Mouse (Mus musculus) lung, embryonic 14.5 days (tissue): ENCODE data around the gene Orai2. TPM values are rescaled to one million over a fixed set of nuclear protein-coding genes. Genes with fewer than 3 reads are reported as not detected.
"Not testable (repeated sequence)": the region's sequence is repeated elsewhere in the genome, so short reads cannot be mapped to it uniquely, and the experiment has no call there.

Experiments
- ATAC-seq: fragments of 200-750 bp; cut with Nextera tagmentation; 2 replicates; pipeline ENCODE4 v1.8.0; 2017; ENCODE audit warnings: mild to moderate bottlenecking, moderate TSS enrichment, moderate library complexity; ENCODE audit not compliant: insufficient read depth
- DNase-seq: peaks from one replicate; pipeline ENCODE4 v3.0.0-alpha.2; 2015
- H3K27ac ChIP-seq: fragments of 300-500 bp; sonication (generic); 2 replicates; pipeline ENCODE4 v1.5.1; 2014; ENCODE audit warnings: low read depth, mild to moderate bottlenecking, moderate library complexity
- H3K27me3 ChIP-seq: fragments of 300-500 bp; sonication (generic); 2 replicates; pipeline ENCODE4 v1.6.1; 2014; ENCODE audit warnings: low read length, control low read depth; ENCODE audit not compliant: insufficient read depth
- H3K36me3 ChIP-seq: fragments of 300-500 bp; sonication (generic); 2 replicates; pipeline ENCODE4 v1.6.1; 2014; ENCODE audit warnings: control low read depth; ENCODE audit not compliant: insufficient read depth
- H3K4me1 ChIP-seq: fragments of 300-500 bp; sonication (generic); 2 replicates; pipeline ENCODE4 v1.6.1; 2014; ENCODE audit warnings: antibody characterized with exemption, control low read depth; ENCODE audit not compliant: insufficient read depth
- H3K4me2 ChIP-seq: fragments of 300-500 bp; sonication (generic); 2 replicates; pipeline ENCODE4 v1.6.1; 2014; ENCODE audit warnings: mild to moderate bottlenecking
- H3K4me3 ChIP-seq: fragments of 300-500 bp; sonication (generic); 2 replicates; pipeline ENCODE4 v1.5.1; 2014; ENCODE audit warnings: low read depth, low read length
- H3K9ac ChIP-seq: fragments of 300-500 bp; sonication (generic); 2 replicates; pipeline ENCODE4 v1.6.1; 2014
- H3K9me3 ChIP-seq: fragments of 300-500 bp; sonication (generic); 2 replicates; pipeline ENCODE4 v1.6.1; 2016; ENCODE audit warnings: low read depth, low read length, control low read depth
- CTCF ChIP-seq: IDR thresholded peaks from 2 replicates; pipeline ENCODE4 v1.5.1; 2016; ENCODE audit warnings: antibody characterized with exemption, low read depth
- WGBS: fragments of 180-500 bp; shearing (Covaris S2); extraction: QIAGEN DNeasy Blood & Tissue Kit; methylation state at CpG from one replicate; pipeline ENCODE4 v1.1.7; 2014; 5-methylcytosine and 5-hydroxymethylcytosine counted together
- polyA plus RNA-seq: library from polyadenylated mRNA; unstranded; fragments of >200 nt; fragmentation: Nextera tagmentation; extraction: Ambion mirVana; gene quantifications from 2 replicates; pipeline ENCODE4 v1.2.1, GENCODE M21; 2014

Orai2 gene
- polyA plus RNA-seq, 1 experiment from 2014 or later: 7.1 TPM

DNA sequence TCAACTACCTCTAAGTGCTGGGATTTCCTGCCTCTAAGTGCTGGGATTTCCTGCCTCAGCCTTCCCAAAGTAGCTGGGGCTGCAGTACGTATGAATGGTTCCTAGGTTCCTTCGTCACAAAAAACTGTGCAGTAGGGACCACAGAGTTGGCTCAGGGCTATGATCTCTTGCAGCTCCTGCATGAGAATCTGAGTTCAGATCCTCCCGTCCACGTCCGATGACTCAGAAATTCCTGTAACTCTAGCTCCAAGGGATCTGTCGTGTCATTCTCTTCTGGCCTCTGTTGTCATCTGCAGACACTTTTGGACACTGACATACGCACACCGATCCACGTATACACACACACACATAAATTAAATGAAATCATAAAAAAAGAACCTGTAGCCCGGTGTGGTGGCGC, 42.2 kb upstream of the Orai2 start:
- WGBS: 91% methylated on average over 11 of the region's 11 CpGs
- no peak for DNase-seq
- ATAC-seq: no peak

DNA sequence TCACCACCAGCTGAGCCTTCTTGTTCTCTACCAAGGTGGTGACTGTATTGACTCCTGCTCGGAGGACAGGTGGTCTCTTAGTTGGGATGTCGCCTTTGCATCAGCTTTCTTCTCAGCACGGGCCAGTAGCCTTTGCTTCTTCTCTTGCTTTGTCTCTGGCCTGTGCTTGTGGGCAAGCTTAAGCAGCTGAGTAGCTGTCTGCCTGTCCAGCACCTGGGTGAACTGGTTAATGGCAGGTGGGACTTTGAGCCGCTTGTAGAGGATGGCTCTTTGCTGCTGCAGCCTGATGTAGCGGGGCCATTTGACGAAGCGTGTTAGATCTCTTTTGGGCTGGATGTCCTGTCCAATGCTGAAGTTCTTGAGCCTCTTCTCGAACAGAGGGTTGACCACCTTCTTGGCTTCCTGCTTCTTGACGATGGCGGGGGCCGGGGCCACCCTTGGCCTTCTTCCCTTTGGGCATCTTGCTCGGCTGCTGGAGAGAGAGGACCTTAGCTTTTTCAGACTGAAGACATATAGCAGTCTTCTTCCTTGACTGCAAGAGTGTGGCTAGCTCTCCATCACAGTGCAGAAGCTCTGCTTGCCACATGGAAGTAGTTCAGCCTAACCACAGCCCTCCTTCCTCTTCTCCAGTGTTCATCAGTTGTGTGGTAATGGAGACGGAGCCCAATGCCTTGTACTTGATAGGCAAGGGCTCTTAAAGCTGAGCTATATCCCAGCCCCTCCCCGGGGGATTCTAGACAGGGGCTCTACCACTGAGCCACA, 41.0 kb upstream of the Orai2 start:
- not testable (repeated sequence) for H3K4me2 ChIP-seq, H3K4me1 ChIP-seq, H3K9me3 ChIP-seq, H3K27ac ChIP-seq, DNase-seq, H3K9ac ChIP-seq, H3K36me3 ChIP-seq, H3K4me3 ChIP-seq, ATAC-seq, H3K27me3 ChIP-seq
- WGBS: 87% methylated on average over 14 of the region's 14 CpGs

More for the DNA sequence above, 42.2 kb upstream of the Orai2 start:
- H3K36me3 ChIP-seq: no peaks in the 10 kb centered on the region
- no peak overlapping the region for H3K4me2 ChIP-seq
- no peaks in the 10 kb centered on the region for H3K9me3 ChIP-seq
- H3K4me1 ChIP-seq: no peaks in the 10 kb centered on the region
- TF ChIP-seq CTCF: no peak
- H3K9ac ChIP-seq: no peak overlapping the region
- H3K27ac ChIP-seq: no peak overlapping the region
- H3K27me3 ChIP-seq: no peaks in the 10 kb centered on the region
- no peak overlapping the region for H3K4me3 ChIP-seq

DNA sequence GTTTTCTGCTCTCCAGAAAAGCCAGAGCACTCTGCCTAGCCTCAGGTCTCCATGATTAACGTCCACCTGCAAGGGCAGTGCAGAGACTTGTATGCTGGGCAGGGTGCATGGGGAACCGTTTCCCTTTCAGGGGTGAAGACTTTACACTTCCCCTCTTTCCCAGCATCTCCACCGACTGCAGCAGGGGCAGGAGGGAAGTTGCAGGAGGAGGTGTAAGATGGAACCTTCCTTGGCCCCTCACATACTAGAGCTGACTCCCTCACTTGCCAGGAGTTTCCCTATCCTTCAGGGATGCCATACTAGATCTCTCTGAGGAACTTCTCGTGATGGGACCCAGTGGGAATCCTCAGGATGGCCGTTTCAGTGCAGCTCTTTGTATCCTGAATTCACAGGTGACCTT, 40.0 kb upstream of the Orai2 start:
- H3K27me3 ChIP-seq: no peaks in the 10 kb centered on the region
- H3K9ac ChIP-seq: no peak overlapping the region
- WGBS: 63% methylated on average over 5 of the region's 5 CpGs
- no peak overlapping the region for H3K27ac ChIP-seq
- no peak for TF ChIP-seq CTCF
- ATAC-seq (no peak), DNase-seq (no peak)
- H3K4me2 ChIP-seq: no peak overlapping the region
- H3K36me3 ChIP-seq: no peaks in the 10 kb centered on the region
- H3K9me3 ChIP-seq: no peaks in the 10 kb centered on the region
- H3K4me3 ChIP-seq: no peak overlapping the region
- H3K4me1 ChIP-seq: no peaks in the 10 kb centered on the region

DNA sequence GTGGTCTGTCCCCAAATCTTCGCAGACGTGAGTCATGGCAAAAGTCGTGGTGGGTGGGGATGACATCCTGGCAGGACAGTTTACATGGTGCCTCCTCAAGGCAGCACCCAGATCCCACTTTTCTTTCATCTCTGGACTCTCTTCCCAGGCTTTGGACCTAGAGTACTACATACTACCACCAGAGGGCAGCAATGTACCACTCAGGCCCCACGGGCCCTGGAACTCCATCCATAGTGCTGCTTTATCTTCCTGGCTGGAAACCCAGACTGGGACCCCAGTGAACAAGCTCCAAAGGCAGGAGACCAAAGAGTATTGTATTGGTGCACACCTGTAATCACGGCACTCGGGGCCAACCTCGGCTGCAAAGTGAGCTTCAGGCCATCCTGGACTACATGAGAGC, 31.3 kb upstream of the Orai2 start:
- no peaks in the 10 kb centered on the region for H3K9me3 ChIP-seq
- peak; percentile 21; the same call in 1 of the 2 replicates for ATAC-seq
- no peak overlapping the region for H3K9ac ChIP-seq
- peak; percentile 93 for TF ChIP-seq CTCF
- H3K4me1 ChIP-seq: 0 out of 2 replicates have a peak, but pooled peaks cover 5% of the 10 kb centered on the region
- H3K4me3 ChIP-seq: no peak overlapping the region
- H3K4me2 ChIP-seq: no peak overlapping the region
- 34% methylated on average over 7 of the region's 7 CpGs for WGBS
- peaks cover 2% of the 10 kb centered on the region; the same call in 1 of the 2 replicates for H3K36me3 ChIP-seq
- peak; percentile 93 for DNase-seq
- H3K27me3 ChIP-seq: no peaks in the 10 kb centered on the region
- no peak overlapping the region for H3K27ac ChIP-seq

DNA sequence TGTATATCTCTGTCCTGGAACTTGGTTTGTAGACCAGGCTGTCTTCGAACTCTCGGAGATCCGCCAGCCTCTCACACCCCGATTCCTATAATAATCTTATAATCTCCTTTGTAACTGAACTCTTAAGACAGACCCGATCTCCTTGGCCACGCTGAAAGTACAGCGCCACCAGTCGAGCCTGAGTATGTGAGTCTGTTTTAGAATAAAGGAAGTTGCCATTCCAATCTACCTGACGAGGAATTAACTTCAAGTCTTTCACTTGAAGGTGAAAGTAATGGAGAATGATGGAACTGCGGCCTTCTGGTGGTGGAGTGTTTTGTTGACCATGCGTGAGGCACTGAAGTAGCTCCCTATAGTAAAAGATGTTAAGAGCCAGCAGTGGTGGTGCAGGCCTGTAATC, 29.0 kb upstream of the Orai2 start:
- peak overlapping the region; percentile 94 for H3K4me2 ChIP-seq
- 28% methylated on average over 11 of the region's 11 CpGs for WGBS
- H3K4me1 ChIP-seq: 0 out of 2 replicates have a peak, but pooled peaks cover 5% of the 10 kb centered on the region
- H3K9ac ChIP-seq: peak overlapping the region; percentile 92
- DNase-seq (peak; percentile 38), ATAC-seq (no peak)
- peak overlapping the region; percentile 97 for H3K4me3 ChIP-seq
- no peaks in the 10 kb centered on the region for H3K27me3 ChIP-seq
- peaks cover 25% of the 10 kb centered on the region for H3K36me3 ChIP-seq
- TF ChIP-seq CTCF: no peak
- no peaks in the 10 kb centered on the region for H3K9me3 ChIP-seq
- H3K27ac ChIP-seq: peak overlapping the region; percentile 76

DNA sequence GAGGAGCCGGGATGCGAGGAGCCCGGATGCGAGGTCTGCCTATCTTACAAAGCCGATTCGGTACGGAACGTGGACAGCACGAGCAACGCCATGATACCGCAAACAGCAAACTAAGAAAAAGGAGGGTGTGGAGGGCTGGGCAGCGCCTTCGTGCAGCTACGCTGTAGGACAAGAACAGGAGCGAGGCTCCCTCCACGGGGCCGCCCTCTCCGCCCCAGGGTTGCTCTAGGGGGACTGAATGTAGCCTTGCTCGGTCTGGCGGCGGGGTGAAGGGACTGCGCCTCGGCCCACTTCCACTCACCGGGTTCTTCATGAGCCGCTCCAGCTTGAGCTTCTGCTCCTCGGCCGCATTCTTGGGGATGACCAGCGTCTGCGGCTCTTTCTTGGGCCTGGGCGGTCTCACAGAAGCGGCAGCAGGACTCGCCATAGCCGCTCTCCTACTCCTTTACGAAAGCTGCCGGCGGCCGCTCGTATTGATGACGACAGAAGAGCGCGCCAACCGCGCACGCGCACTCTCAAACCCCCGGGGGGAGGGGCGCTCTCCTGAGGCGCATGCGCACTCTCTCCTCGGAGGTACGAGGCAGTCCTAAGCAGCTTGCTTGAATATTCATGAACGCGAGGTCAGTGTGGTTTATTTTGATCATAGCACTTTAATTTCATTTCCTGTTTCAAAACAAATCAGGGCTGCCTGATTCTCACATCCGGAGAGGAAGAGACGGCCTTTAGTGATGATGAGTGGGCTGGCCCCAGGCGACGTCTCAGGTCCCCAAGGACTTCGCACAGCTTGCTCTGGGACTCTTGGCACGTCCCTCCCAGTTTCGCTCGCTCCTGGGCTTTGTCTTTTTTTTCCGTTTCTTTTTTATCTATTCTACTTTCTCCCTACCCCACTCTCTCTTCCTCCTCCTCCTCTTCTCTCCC, 28.2 kb upstream of the Orai2 start, which contains the start of gene Prkrip1:
Prkrip1 (minus strand) TSS at position 490 of the 918 bp plus-strand sequence.
- Histone ChIP-seq H3K9me3 (no peaks in the 10 kb centered on the region), H3K4me3 (peak within 1 kb of the TSS; percentile 97), H3K4me1 (0 out of 2 replicates have a peak, but pooled peaks cover 5% of the 10 kb centered on the region), H3K36me3 (peaks cover 33% of the 10 kb centered on the region), H3K4me2 (peak within 1 kb of the TSS; percentile 94), H3K9ac (peak within 1 kb of the TSS; percentile 92), H3K27ac (peak within 1 kb of the TSS; percentile 76), H3K27me3 (no peaks in the 10 kb centered on the region)
- ATAC-seq: peak; percentile 86
- peak; percentile 98 for DNase-seq
- WGBS: under 1% methylated on average over 62 of the region's 62 CpGs
- TF ChIP-seq CTCF: no peak

GRCm38 (mm10) chr5:136191870-136192269, 21.4 kb upstream of the Orai2 start:
- WGBS: 84% methylated on average over 7 of the region's 7 CpGs
- Histone ChIP-seq H3K9me3 (no peaks in the 10 kb centered on the region), H3K4me1 (no peaks in the 10 kb centered on the region), H3K27ac (no peak overlapping the region), H3K27me3 (no peaks in the 10 kb centered on the region), H3K9ac (no peak overlapping the region), H3K36me3 (peaks cover 94% of the 10 kb centered on the region), H3K4me3 (no peak overlapping the region), H3K4me2 (no peak overlapping the region)
- peak; percentile 22 for TF ChIP-seq CTCF
- ATAC-seq (no peak), DNase-seq (no peak)
